Mouse (Mus musculus) lung, adult 2 months (tissue): ENCODE results near the gene Tuba8. TPM values are rescaled to one million over a fixed set of nuclear protein-coding genes. Genes with fewer than 3 reads are reported as not detected.

ENCODE experiments used
- DNase-seq: peaks from one replicate; pipeline ENCODE4 v3.0.0; 2022
- H3K4me1 ChIP-seq: fragments of 200-500 bp; 2 replicates; pipeline ENCODE4 v1.6.1; 2011; ENCODE audit warnings: low read length; ENCODE audit not compliant: control insufficient read depth, insufficient read depth
- H3K4me3 ChIP-seq: fragments of 200-500 bp; replicated peaks from 2 replicates; pipeline ENCODE3; 2011; ENCODE audit warnings: low read depth, mild to moderate bottlenecking, control low read depth, low read length; ENCODE audit errors: extremely low read depth
- CTCF ChIP-seq: fragments of 200-500 bp; IDR thresholded peaks from 2 replicates; pipeline ENCODE4 v1.5.1; 2011; ENCODE audit warnings: mild to moderate bottlenecking, low read length, control low read depth; ENCODE audit not compliant: insufficient read depth
- POLR2A ChIP-seq: fragments of 200-500 bp; IDR thresholded peaks from 2 replicates; pipeline ENCODE4 v1.6.1; 2011; ENCODE audit warnings: low read depth, mild to moderate bottlenecking, control low read depth, low read length, borderline replicate concordance; ENCODE audit errors: extremely low read depth
- WGBS: fragments of 180-500 bp; shearing (Covaris S2); methylation state at CpG from one replicate; pipeline ENCODE4 v1.1.7; 2018; 5-methylcytosine and 5-hydroxymethylcytosine counted together
- polyA plus RNA-seq: library from polyadenylated mRNA; depleted of rRNA; stranded (reverse); fragments of >200 nt; gene quantifications from 2 replicates; pipeline ENCODE4 v1.2.3, GENCODE M21; 2012

The Tuba8 gene
- polyA plus RNA-seq, 1 experiment: 12.0 TPM

GRCm38 (mm10) chr6:121177118-121177708 is 33.3 kb upstream of the Tuba8 start:
- H3K4me3 ChIP-seq: no peak overlapping the region
- no peak for TF ChIP-seq CTCF
- TF ChIP-seq POLR2A: no peak
- WGBS: 76% methylated on average over 7 of the region's 7 CpGs
- H3K4me1 ChIP-seq: no peaks in the 10 kb centered on the region
- DNase-seq: no peak

GRCm38 (mm10) chr6:121178700-121179358 is 31.7 kb upstream of the Tuba8 start:
- no peak for DNase-seq
- H3K4me1 ChIP-seq: no peaks in the 10 kb centered on the region
- no peak for TF ChIP-seq POLR2A
- peak; percentile 36; the same call in 1 of the 2 replicates for TF ChIP-seq CTCF
- WGBS: 58% methylated on average over 7 of the region's 7 CpGs
- no peak overlapping the region for H3K4me3 ChIP-seq

GRCm38 (mm10) chr6:121179846-121180245 is 30.6 kb upstream of the Tuba8 start:
- no peak overlapping the region for H3K4me3 ChIP-seq
- TF ChIP-seq CTCF (no peak), POLR2A (no peak)
- no peak for DNase-seq
- WGBS: 62% methylated on average over 7 of the region's 7 CpGs
- peaks cover 4% of the 10 kb centered on the region; the same call in 1 of the 2 replicates for H3K4me1 ChIP-seq

GRCm38 (mm10) chr6:121183414-121184173 is 26.9 kb upstream of the Tuba8 start, which contains the start of gene Pex26:
TSS of gene Pex26 (plus strand) at chr6:121183667.
- H3K4me1 ChIP-seq: peaks cover 8% of the 10 kb centered on the region
- DNase-seq: peak; percentile 94
- 1% methylated on average over 32 of the region's 32 CpGs for WGBS
- TF ChIP-seq CTCF (no peak), POLR2A (peak; percentile 66; the same call in 1 of the 2 replicates)
- H3K4me3 ChIP-seq: peak within 1 kb of the TSS; percentile 74

- 2% methylated on average over 35 of the region's 35 CpGs for WGBS
- Histone ChIP-seq H3K4me1 (peaks cover 8% of the 10 kb centered on the region), H3K4me3 (peak overlapping the region; percentile 74)
- peak; percentile 55 for DNase-seq
- peak; percentile 69 for TF ChIP-seq CTCF
- TF ChIP-seq POLR2A: no peak
Measured at GRCm38 (mm10) chr6:121184198-121185140, 26.0 kb upstream of the Tuba8 start.

GRCm38 (mm10) chr6:121185232-121185631 is 25.3 kb upstream of the Tuba8 start:
- Histone ChIP-seq H3K4me3 (no peak overlapping the region), H3K4me1 (peaks cover 8% of the 10 kb centered on the region)
- DNase-seq: no peak
- WGBS: 67% methylated on average over 8 of the region's 8 CpGs
- no peak for TF ChIP-seq CTCF

- 52% methylated on average over 11 of the region's 11 CpGs for WGBS
- no peak overlapping the region for H3K4me3 ChIP-seq
- no peak for TF ChIP-seq CTCF
- TF ChIP-seq POLR2A: no peak
- H3K4me1 ChIP-seq: no peaks in the 10 kb centered on the region; the same call in 1 of the 2 replicates
- DNase-seq: no peak
Measured at GRCm38 (mm10) chr6:121191261-121192009, 19.1 kb upstream of the Tuba8 start.

GRCm38 (mm10) chr6:121194061-121194955 is 16.2 kb upstream of the Tuba8 start:
- TF ChIP-seq POLR2A (no peak), CTCF (no peak)
- no peaks in the 10 kb centered on the region; the same call in 1 of the 2 replicates for H3K4me1 ChIP-seq
- 77% methylated on average over 13 of the region's 13 CpGs for WGBS
- H3K4me3 ChIP-seq: no peak overlapping the region
- no peak for DNase-seq
